Mouse (Mus musculus): ENCODE data around the gene Fcho1. TPM values are rescaled to one million over a fixed set of nuclear protein-coding genes. Genes with fewer than 3 reads are reported as not detected.

The Fcho1 gene
- polyA plus RNA-seq, 1 experiment from 2014 or later: 1.4 TPM

DNA sequence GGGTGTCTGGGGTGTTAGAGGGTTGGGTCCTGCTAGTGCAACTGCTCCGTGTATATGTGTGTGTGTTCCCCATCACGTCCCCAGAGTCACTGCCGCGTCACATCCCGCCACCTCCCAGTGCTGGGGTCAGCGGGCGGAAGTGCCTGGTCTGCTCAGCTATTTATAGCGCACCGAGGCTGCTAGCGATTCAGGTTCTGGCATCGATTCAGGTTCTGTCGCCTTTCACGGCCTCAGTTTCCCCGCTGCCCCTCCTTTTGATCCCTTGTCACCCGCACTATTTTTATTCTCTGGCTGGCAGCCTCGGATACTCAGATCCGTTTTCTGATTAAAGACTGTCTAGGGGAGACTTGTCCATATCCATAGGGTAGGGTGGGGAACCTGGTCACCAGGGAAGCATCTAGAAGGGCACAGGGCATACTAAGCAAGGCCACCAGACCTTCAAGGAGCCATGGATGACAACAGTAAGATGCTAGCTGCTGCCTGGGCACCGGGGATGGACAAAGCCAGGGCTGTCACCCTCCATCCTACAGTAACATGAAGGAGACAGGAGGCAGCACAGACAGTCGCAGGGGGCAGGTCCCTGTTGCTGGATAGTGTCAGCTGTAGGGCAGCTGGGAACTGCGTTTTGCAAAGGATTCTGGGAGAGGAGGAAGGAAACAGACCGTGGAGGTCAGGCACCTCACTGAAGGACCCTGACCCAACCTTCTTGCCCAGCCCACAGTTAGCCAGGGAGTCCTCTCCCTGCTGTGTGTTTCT is 57.1 kb downstream of the Fcho1 start:
- no peaks in the 10 kb centered on the region for H3K9me3 ChIP-seq (ENCODE audit: control insufficient read depth, low read length)
- peak overlapping the region; percentile 63 for H3K9ac ChIP-seq (ENCODE audit: low read length)
- H3K27ac ChIP-seq (replicated peaks in 1 of 2; ENCODE audit: control insufficient read depth in 1 of 2, insufficient read depth in 1 of 2, low read depth in 2 of 2, low read length in 2 of 2): peak overlapping the region; percentile 68 to 84
- peak overlapping the region; percentile 71 for H3K4me2 ChIP-seq (ENCODE audit: low read length)
- ATAC-seq (ENCODE audit: insufficient number of reproducible peaks, insufficient read depth, low FRiP score, low read depth): peak; percentile 62
- H3K27me3 ChIP-seq (ENCODE audit: control insufficient read depth, insufficient read depth, low read length): no peaks in the 10 kb centered on the region
- peaks cover 15 to 52% of the 10 kb centered on the region in 2 experiments for H3K4me1 ChIP-seq (ENCODE audit: control insufficient read depth in 2 of 2, insufficient read depth in 2 of 2, low read length in 2 of 2)
- under 1% methylated on average over 21 of the region's 21 CpGs for WGBS
- H3K4me3 ChIP-seq (ENCODE audit: control insufficient read depth in 1 of 2, insufficient read depth in 1 of 2, low read depth in 1 of 2, low read length in 2 of 2): peak overlapping the region; percentile 13 to 27
- H3K36me3 ChIP-seq (ENCODE audit: control insufficient read depth, insufficient read depth, low read length): no peaks in the 10 kb centered on the region

- Histone ChIP-seq H3K4me3 (ENCODE audit: control insufficient read depth in 1 of 2, insufficient read depth in 1 of 2, low read depth in 1 of 2, low read length in 2 of 2) (no peak overlapping the region), H3K9me3 (ENCODE audit: control insufficient read depth, low read length) (no peaks in the 10 kb centered on the region), H3K4me2 (ENCODE audit: low read length) (peak overlapping the region; percentile 71; the same call in 1 of the 2 replicates), H3K27me3 (ENCODE audit: control insufficient read depth, insufficient read depth, low read length) (peaks cover 1% of the 10 kb centered on the region; the same call in 1 of the 2 replicates), H3K4me1 (ENCODE audit: control insufficient read depth in 2 of 2, insufficient read depth in 2 of 2, low read length in 2 of 2) (peaks cover 15 to 50% of the 10 kb centered on the region in 2 experiments), H3K36me3 (ENCODE audit: control insufficient read depth, insufficient read depth, low read length) (no peaks in the 10 kb centered on the region), H3K9ac (ENCODE audit: low read length) (no peak overlapping the region; the same call in 1 of the 2 replicates), H3K27ac (replicated peaks in 1 of 2; ENCODE audit: control insufficient read depth in 1 of 2, insufficient read depth in 1 of 2, low read depth in 2 of 2, low read length in 2 of 2) (peak overlapping the region; percentile 17 to 84; a peak in 3 of 4 replicates)
- ATAC-seq (ENCODE audit: insufficient number of reproducible peaks, insufficient read depth, low FRiP score, low read depth): no peak
- 64% methylated on average over 5 of the region's 5 CpGs for WGBS
Measured at GRCm38 (mm10) chr8:71667256-71667655, 58.3 kb downstream of the Fcho1 start.

DNA sequence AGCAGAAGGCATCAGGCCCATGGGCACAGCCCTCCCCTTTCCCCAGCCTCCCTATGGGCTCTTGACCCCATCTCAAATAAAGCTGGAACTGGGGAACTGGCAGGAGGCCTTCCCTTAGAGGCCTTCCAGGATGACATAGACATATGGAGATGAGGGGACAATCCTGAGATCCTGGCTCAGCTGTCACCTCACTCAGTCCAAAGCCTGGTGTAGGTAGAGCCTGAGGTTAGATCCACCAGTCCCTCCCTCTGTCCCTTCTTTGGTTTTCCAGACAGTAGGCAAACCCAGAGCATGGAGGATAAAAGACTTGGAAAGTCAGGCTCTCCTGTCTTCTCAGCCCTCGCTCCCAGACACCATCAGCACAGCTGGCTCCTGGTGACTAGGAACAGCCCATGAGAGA is 58.7 kb downstream of the Fcho1 start:
- Histone ChIP-seq H3K4me3 (ENCODE audit: control insufficient read depth in 1 of 2, insufficient read depth in 1 of 2, low read depth in 1 of 2, low read length in 2 of 2) (no peak overlapping the region), H3K4me2 (ENCODE audit: low read length) (no peak overlapping the region), H3K4me1 (ENCODE audit: control insufficient read depth in 2 of 2, insufficient read depth in 2 of 2, low read length in 2 of 2) (peaks cover 15 to 46% of the 10 kb centered on the region in 2 experiments), H3K36me3 (ENCODE audit: control insufficient read depth, insufficient read depth, low read length) (no peaks in the 10 kb centered on the region), H3K9me3 (ENCODE audit: control insufficient read depth, low read length) (no peaks in the 10 kb centered on the region), H3K27me3 (ENCODE audit: control insufficient read depth, insufficient read depth, low read length) (peaks cover 2% of the 10 kb centered on the region; the same call in 1 of the 2 replicates), H3K9ac (ENCODE audit: low read length) (no peak overlapping the region), H3K27ac (replicated peaks in 1 of 2; ENCODE audit: control insufficient read depth in 1 of 2, insufficient read depth in 1 of 2, low read depth in 2 of 2, low read length in 2 of 2) (no peak overlapping the region)
- ATAC-seq (ENCODE audit: insufficient number of reproducible peaks, insufficient read depth, low FRiP score, low read depth): no peak
- WGBS: 67% methylated on average over 1 of the region's 1 CpGs

DNA sequence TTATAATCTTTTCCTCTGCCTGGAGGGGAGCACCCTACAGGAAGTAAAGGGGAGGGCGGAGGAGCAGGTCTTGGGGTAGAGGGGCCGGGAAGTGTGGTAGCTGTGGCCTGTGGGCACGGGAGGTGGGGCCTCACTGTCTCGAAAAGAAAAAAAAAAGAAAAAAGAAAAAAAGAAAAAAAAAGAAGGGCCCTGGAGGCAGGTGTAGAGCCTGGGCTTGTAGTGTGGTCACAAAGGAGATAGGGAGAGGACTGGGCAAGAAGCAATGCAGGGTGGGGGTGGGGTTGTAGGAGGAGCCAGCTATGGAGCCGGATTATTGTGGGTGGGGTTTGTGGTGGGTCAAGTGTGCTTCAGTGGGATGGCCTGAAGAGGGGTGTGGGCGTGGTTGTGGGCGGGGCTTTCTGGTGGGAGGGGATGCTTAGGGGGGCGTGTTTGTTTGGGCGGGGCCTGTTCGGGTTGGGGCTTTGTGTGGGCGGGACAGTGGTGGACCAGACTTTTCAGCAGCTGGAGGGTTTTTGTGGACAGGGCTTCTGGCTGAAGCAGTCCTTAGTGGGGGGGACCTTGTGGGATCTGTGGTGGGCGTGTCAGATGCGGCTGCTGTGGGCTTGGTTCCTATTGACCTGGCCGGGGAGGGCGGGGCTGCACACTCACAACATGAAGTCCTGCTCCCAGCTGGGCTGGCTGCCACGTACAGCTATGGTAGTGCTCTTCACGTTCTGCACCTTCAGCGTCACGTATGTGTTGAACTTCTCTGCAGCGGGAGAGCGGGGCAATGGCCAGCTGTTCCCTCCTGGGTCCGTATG is 60.0 kb downstream of the Fcho1 start:
- Histone ChIP-seq H3K27ac (replicated peaks in 1 of 2; ENCODE audit: control insufficient read depth in 1 of 2, insufficient read depth in 1 of 2, low read depth in 2 of 2, low read length in 2 of 2) (0 out of 4 replicates have a peak overlapping the region, but pooled peaks of 1 of the 2 experiments have one; percentile 24), H3K36me3 (ENCODE audit: control insufficient read depth, insufficient read depth, low read length) (no peaks in the 10 kb centered on the region), H3K4me1 (ENCODE audit: control insufficient read depth in 2 of 2, insufficient read depth in 2 of 2, low read length in 2 of 2) (peaks cover 15 to 36% of the 10 kb centered on the region in 2 experiments), H3K9me3 (ENCODE audit: control insufficient read depth, low read length) (no peaks in the 10 kb centered on the region), H3K4me3 (ENCODE audit: control insufficient read depth in 1 of 2, insufficient read depth in 1 of 2, low read depth in 1 of 2, low read length in 2 of 2) (peak overlapping the region; percentile 17 to 30), H3K27me3 (ENCODE audit: control insufficient read depth, insufficient read depth, low read length) (peaks cover 4% of the 10 kb centered on the region), H3K4me2 (ENCODE audit: low read length) (peak overlapping the region; percentile 59), H3K9ac (ENCODE audit: low read length) (0 out of 2 replicates have a peak overlapping the region, but pooled peaks have one; percentile 21)
- 5% methylated on average over 22 of the region's 22 CpGs for WGBS
- ATAC-seq (ENCODE audit: insufficient number of reproducible peaks, insufficient read depth, low FRiP score, low read depth): 0 out of 2 replicates have a peak, but pooled peaks have one; percentile 29

DNA sequence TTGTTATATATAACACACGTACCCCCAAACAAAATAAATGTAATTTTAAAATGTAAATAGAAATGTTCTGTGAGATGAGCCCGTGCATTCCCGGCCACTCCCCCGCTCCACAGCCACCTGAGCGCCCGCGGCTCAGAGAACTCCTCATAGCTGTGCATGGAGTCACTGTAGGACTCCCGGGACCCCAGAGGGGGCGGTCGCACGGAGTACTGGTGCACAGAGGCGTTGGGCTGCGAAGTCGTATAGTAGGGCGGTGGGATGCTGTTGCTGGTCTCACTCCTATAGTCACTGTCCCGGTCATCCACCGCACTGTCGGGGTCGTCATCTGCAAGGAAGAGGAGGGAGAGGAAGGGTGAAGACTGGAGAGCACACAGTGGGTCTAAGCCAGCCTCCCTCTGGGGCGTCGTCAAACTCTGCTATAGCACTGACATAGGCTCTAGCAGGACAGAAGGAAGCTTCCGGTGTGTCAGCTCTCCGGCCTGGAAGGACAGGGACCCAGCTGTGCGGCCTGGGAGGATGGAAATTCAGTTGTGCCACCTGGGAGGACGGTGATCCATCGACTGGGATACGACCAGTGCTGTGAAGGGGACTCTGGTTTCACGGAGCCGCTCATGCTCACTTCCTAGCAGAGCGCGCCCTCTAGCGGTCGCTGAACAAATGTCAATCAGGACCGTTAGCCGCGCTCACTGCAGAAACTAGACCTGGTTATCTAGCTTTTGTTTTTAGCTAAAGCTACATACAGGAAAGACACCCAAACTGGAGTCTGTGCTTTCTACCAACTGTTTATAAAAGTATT is 65.0 kb downstream of the Fcho1 start:
- H3K27me3 ChIP-seq (ENCODE audit: control insufficient read depth, insufficient read depth, low read length): peaks cover 46% of the 10 kb centered on the region
- WGBS: 7% methylated on average over 36 of the region's 36 CpGs
- no peak overlapping the region for H3K27ac ChIP-seq (replicated peaks in 1 of 2; ENCODE audit: control insufficient read depth in 1 of 2, insufficient read depth in 1 of 2, low read depth in 2 of 2, low read length in 2 of 2)
- no peak overlapping the region for H3K4me2 ChIP-seq (ENCODE audit: low read length)
- no peaks in the 10 kb centered on the region for H3K9me3 ChIP-seq (ENCODE audit: control insufficient read depth, low read length)
- no peak for ATAC-seq (ENCODE audit: insufficient number of reproducible peaks, insufficient read depth, low FRiP score, low read depth)
- no peak overlapping the region for H3K9ac ChIP-seq (ENCODE audit: low read length)
- no peaks in the 10 kb centered on the region for H3K36me3 ChIP-seq (ENCODE audit: control insufficient read depth, insufficient read depth, low read length)
- H3K4me3 ChIP-seq (ENCODE audit: control insufficient read depth in 1 of 2, insufficient read depth in 1 of 2, low read depth in 1 of 2, low read length in 2 of 2): no peak overlapping the region
- H3K4me1 ChIP-seq (ENCODE audit: control insufficient read depth in 2 of 2, insufficient read depth in 2 of 2, low read length in 2 of 2): peaks cover 0 to 5% of the 10 kb centered on the region in 2 experiments; a peak in 2 of 4 replicates

DNA sequence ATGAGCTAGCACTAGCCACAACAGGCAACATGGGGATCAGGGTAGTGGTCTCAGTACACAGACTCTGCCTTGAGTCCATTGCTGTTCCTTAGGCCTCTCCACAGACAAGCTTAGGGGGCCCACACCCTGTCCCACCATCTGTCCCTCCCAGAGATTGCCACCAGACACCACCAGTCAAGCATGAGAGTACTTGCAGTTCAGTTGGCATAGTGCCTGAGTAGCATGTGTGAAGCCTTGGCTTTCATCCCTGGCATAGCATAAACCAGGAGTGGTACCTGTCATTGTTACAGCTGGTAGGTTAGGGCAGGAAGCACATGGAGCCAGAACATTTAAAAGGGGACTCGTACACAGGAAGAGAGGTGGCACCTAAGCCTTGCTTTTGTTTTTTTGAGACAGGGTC is 65.8 kb downstream of the Fcho1 start:
- H3K27ac ChIP-seq (replicated peaks in 1 of 2; ENCODE audit: control insufficient read depth in 1 of 2, insufficient read depth in 1 of 2, low read depth in 2 of 2, low read length in 2 of 2): no peak overlapping the region
- ATAC-seq (ENCODE audit: insufficient number of reproducible peaks, insufficient read depth, low FRiP score, low read depth): no peak
- WGBS: 63% methylated on average over 1 of the region's 1 CpGs
- H3K36me3 ChIP-seq (ENCODE audit: control insufficient read depth, insufficient read depth, low read length): no peaks in the 10 kb centered on the region
- H3K4me3 ChIP-seq (ENCODE audit: control insufficient read depth in 1 of 2, insufficient read depth in 1 of 2, low read depth in 1 of 2, low read length in 2 of 2): no peak overlapping the region
- H3K9me3 ChIP-seq (ENCODE audit: control insufficient read depth, low read length): no peaks in the 10 kb centered on the region
- no peak overlapping the region for H3K9ac ChIP-seq (ENCODE audit: low read length)
- no peak overlapping the region for H3K4me2 ChIP-seq (ENCODE audit: low read length)
- peaks cover 54% of the 10 kb centered on the region for H3K27me3 ChIP-seq (ENCODE audit: control insufficient read depth, insufficient read depth, low read length)
- peaks cover under 1% of the 10 kb centered on the region in 2 experiments; a peak in 3 of 4 replicates for H3K4me1 ChIP-seq (ENCODE audit: control insufficient read depth in 2 of 2, insufficient read depth in 2 of 2, low read length in 2 of 2)

DNA sequence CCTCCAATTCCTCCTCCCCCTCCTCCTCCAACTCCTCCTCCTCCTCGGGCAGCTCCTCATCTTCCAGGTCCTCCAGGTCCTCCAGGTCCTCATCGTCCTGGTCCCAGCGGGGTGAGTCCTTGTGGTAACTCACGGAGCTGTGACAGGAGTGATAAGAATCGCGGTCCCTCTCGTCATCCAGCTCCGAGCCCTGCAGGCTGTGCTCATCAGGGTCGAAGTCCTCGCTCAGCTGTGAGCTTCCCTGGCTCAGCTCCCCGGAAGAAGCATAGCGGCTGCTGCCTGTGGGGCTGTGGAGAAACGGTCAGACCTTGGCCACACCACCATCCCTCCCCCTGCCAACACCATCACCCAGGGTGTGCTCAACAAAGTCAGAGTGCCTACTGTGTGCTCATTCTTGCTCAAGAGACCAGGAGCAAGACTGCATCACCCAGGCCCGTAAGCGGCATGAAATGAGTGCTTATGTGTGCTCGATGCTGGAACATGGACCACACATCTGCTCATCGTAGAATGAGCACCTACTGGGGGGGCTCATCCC is 66.9 kb downstream of the Fcho1 start:
- 20% methylated on average over 17 of the region's 17 CpGs for WGBS
- H3K9me3 ChIP-seq (ENCODE audit: control insufficient read depth, low read length): no peaks in the 10 kb centered on the region
- H3K4me3 ChIP-seq (ENCODE audit: control insufficient read depth in 1 of 2, insufficient read depth in 1 of 2, low read depth in 1 of 2, low read length in 2 of 2): no peak overlapping the region
- no peak overlapping the region for H3K4me2 ChIP-seq (ENCODE audit: low read length)
- peaks cover 65% of the 10 kb centered on the region for H3K27me3 ChIP-seq (ENCODE audit: control insufficient read depth, insufficient read depth, low read length)
- H3K9ac ChIP-seq (ENCODE audit: low read length): no peak overlapping the region
- peaks cover 2 to 3% of the 10 kb centered on the region in 2 experiments; a peak in 3 of 4 replicates for H3K4me1 ChIP-seq (ENCODE audit: control insufficient read depth in 2 of 2, insufficient read depth in 2 of 2, low read length in 2 of 2)
- H3K27ac ChIP-seq (replicated peaks in 1 of 2; ENCODE audit: control insufficient read depth in 1 of 2, insufficient read depth in 1 of 2, low read depth in 2 of 2, low read length in 2 of 2): no peak overlapping the region
- no peak for ATAC-seq (ENCODE audit: insufficient number of reproducible peaks, insufficient read depth, low FRiP score, low read depth)
- no peaks in the 10 kb centered on the region for H3K36me3 ChIP-seq (ENCODE audit: control insufficient read depth, insufficient read depth, low read length)
